Mouse (Mus musculus) limb, embryonic 13.5 days (tissue): ENCODE measurements at regions not wholly inside any gene's neighbourhood (a gene's known extent, or its start where the extent isn't known, plus 50 kb on each side); places are given as distances from the start of the nearest gene placed in this dataset.

Experiments used
- ATAC-seq: fragments of 200-750 bp; cut with Nextera tagmentation; 2 replicates; pipeline ENCODE4 v1.8.0; 2017; ENCODE audit warnings: low read depth, moderate number of reproducible peaks, moderate TSS enrichment; ENCODE audit not compliant: low FRiP score
- H3K27ac ChIP-seq: fragments of 300-500 bp; sonication (generic); 2 replicates; pipeline ENCODE4 v1.5.1; 2015; ENCODE audit warnings: inconsistent platforms, mild to moderate bottlenecking, moderate library complexity
- H3K27me3 ChIP-seq: fragments of 300-500 bp; sonication (generic); 2 replicates; pipeline ENCODE4 v1.6.1; 2015; ENCODE audit warnings: mild to moderate bottlenecking, inconsistent platforms
- H3K36me3 ChIP-seq: fragments of 300-500 bp; sonication (generic); 2 replicates; pipeline ENCODE4 v1.6.1; 2015; ENCODE audit warnings: inconsistent platforms, mild to moderate bottlenecking, moderate library complexity
- H3K4me1 ChIP-seq: fragments of 300-500 bp; sonication (generic); 2 replicates; pipeline ENCODE4 v1.6.1; 2015; ENCODE audit warnings: inconsistent platforms
- H3K4me2 ChIP-seq: fragments of 300-500 bp; sonication (generic); replicated peaks from 2 replicates; pipeline ENCODE4 v1.6.1; 2015; ENCODE audit warnings: inconsistent platforms, mild to moderate bottlenecking, moderate library complexity
- H3K4me3 ChIP-seq: fragments of 300-500 bp; sonication (generic); 2 replicates; pipeline ENCODE4 v1.5.1; 2015; ENCODE audit warnings: moderate library complexity, mild to moderate bottlenecking, inconsistent platforms
- H3K9ac ChIP-seq: fragments of 300-500 bp; sonication (generic); 2 replicates; pipeline ENCODE4 v1.6.1; 2015; ENCODE audit warnings: mild to moderate bottlenecking, inconsistent platforms
- H3K9me3 ChIP-seq: fragments of 300-500 bp; sonication (generic); 2 replicates; pipeline ENCODE4 v1.6.1; 2016; ENCODE audit warnings: inconsistent platforms
- WGBS: fragments of 180-500 bp; shearing (Covaris S2); methylation state at CpG from one replicate; pipeline ENCODE4 v1.1.7; 2015; 5-methylcytosine and 5-hydroxymethylcytosine counted together

GRCm38 (mm10) chr11:34153749-34154525 is 54.0 kb downstream of the Foxi1 start:
- Histone ChIP-seq H3K9ac (no peak overlapping the region), H3K4me3 (no peak overlapping the region), H3K27me3 (no peaks in the 10 kb centered on the region), H3K4me1 (no peaks in the 10 kb centered on the region), H3K36me3 (no peaks in the 10 kb centered on the region), H3K9me3 (no peaks in the 10 kb centered on the region), H3K4me2 (no peak overlapping the region), H3K27ac (no peak overlapping the region)
- ATAC-seq, result no peak
- 81% methylated on average over 5 of the region's 5 CpGs for WGBS

- Histone ChIP-seq H3K27me3 (no peaks in the 10 kb centered on the region), H3K4me1 (no peaks in the 10 kb centered on the region), H3K4me3 (no peak overlapping the region), H3K36me3 (no peaks in the 10 kb centered on the region), H3K27ac (no peak overlapping the region), H3K4me2 (no peak overlapping the region), H3K9me3 (no peaks in the 10 kb centered on the region), H3K9ac (no peak overlapping the region)
- WGBS, result 39% methylated on average over 5 of the region's 5 CpGs
- ATAC-seq, result peak; percentile 51; the same call in 1 of the 2 replicates
These were observed 51.1 kb upstream of the 4930469K13Rik start for GRCm38 (mm10) chr11:34149370-34149976.
